Mouse (Mus musculus) embryonic fibroblast, embryonic 13.5 days (primary cell): ENCODE measurements around the gene Hist1h1e.
"Not testable (repeated sequence)": the region's sequence is repeated elsewhere in the genome, so short reads cannot be mapped to it uniquely, and the experiment has no call there.

Experiments
- CTCF ChIP-seq: IDR thresholded peaks from 2 replicates; pipeline ENCODE4 v1.5.1; 2011; ENCODE audit warnings: mild to moderate bottlenecking, control low read depth, low read length, moderate library complexity, borderline replicate concordance; ENCODE audit not compliant: insufficient read depth
- POLR2A ChIP-seq: IDR thresholded peaks from 2 replicates; pipeline ENCODE4 v1.6.1; 2011; ENCODE audit warnings: low read depth, mild to moderate bottlenecking, control low read depth, low read length, moderate library complexity

DNA sequence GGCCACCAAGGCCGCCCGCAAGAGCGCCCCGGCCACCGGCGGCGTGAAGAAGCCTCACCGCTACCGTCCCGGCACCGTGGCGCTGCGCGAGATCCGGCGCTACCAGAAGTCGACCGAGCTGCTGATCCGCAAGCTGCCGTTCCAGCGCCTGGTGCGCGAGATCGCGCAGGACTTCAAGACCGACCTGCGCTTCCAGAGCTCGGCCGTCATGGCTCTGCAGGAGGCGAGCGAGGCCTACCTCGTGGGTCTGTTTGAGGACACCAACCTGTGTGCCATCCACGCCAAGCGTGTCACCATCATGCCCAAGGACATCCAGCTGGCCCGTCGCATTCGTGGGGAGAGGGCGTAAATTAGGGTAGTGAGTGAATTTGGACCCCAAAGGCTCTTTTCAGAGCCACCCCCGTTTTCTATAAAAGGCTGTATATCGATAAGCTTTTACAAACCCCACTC, 46.5 kb downstream of the Hist1h1e start:
- not testable (repeated sequence) for TF ChIP-seq CTCF
- TF ChIP-seq POLR2A, result peak; percentile 81
